Mouse (Mus musculus): Measurements from ENCODE around the gene Rtkn.

DNA sequence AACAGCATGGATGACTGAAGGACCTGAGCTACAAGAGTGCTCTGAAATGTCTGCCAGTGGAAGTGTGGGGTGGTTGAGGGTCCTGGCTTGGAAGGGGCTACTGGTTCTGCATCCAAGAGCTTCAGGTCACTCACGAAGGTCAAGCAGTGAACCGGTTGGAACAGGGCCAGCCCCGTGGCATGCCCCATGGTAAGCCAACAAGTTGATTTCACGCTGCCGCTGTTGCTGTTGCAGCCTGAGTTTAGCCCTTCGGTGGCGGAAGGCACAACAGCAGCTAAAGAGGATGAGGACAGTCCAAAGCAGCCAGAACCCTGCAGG is 15.6 kb upstream of the Rtkn start:
- TF ChIP-seq CTCF (IDR thresholded peaks at IDR 0.05) (no peak), POLR2A (IDR thresholded peaks at IDR 0.05; ENCODE audit: insufficient read depth, low read depth, low read length) (no peak)
